Mouse (Mus musculus): Measurements from ENCODE around the gene Meiob. TPM values are rescaled to one million over a fixed set of nuclear protein-coding genes. Genes with fewer than 3 reads are reported as not detected.

The Meiob gene
- polyA plus RNA-seq, 1 experiment = not detected

- Histone ChIP-seq H3K4me3 (ENCODE audit: control insufficient read depth, insufficient read depth, low read length) (no peak overlapping the region), H3K4me1 (replicated peaks; ENCODE audit: control insufficient read depth, insufficient read depth, low read length) (no peaks in the 10 kb centered on the region; the same call in 1 of the 2 replicates), H3K27me3 (ENCODE audit: control insufficient read depth, insufficient read depth, low read length) (no peaks in the 10 kb centered on the region), H3K27ac (ENCODE audit: control insufficient read depth, insufficient read depth, low read length) (no peak overlapping the region), H3K36me3 (ENCODE audit: control insufficient read depth, insufficient read depth, low read length) (no peaks in the 10 kb centered on the region)
- DNase-seq = no peak
- WGBS = 92% methylated on average over 8 of the region's 8 CpGs
- TF ChIP-seq CTCF (IDR thresholded peaks at IDR 0.05; ENCODE audit: borderline replicate concordance, control insufficient read depth, extremely low read depth, insufficient read depth, low read length, poor library complexity) (no peak), POLR2A (IDR thresholded peaks at IDR 0.05; ENCODE audit: control insufficient read depth, extremely low read depth, insufficient read depth, low read length, poor library complexity) (no peak)
Observed at GRCm38 (mm10) chr17:24874989-24875388, 70.9 kb downstream of the Meiob start.

GRCm38 (mm10) chr17:24877336-24878116 lies 73.4 kb downstream of the Meiob start:
- Histone ChIP-seq H3K27me3 (ENCODE audit: control insufficient read depth, insufficient read depth, low read length) (no peaks in the 10 kb centered on the region), H3K4me3 (ENCODE audit: control insufficient read depth, insufficient read depth, low read length) (no peak overlapping the region), H3K27ac (ENCODE audit: control insufficient read depth, insufficient read depth, low read length) (no peak overlapping the region), H3K4me1 (replicated peaks; ENCODE audit: control insufficient read depth, insufficient read depth, low read length) (no peaks in the 10 kb centered on the region; the same call in 1 of the 2 replicates), H3K36me3 (ENCODE audit: control insufficient read depth, insufficient read depth, low read length) (peaks cover under 1% of the 10 kb centered on the region; the same call in 1 of the 2 replicates)
- TF ChIP-seq POLR2A (IDR thresholded peaks at IDR 0.05; ENCODE audit: control insufficient read depth, extremely low read depth, insufficient read depth, low read length, poor library complexity) = no peak
- TF ChIP-seq CTCF (IDR thresholded peaks at IDR 0.05; ENCODE audit: borderline replicate concordance, control insufficient read depth, extremely low read depth, insufficient read depth, low read length, poor library complexity) = no peak
- DNase-seq = no peak
- WGBS = 80% methylated on average over 10 of the region's 10 CpGs

GRCm38 (mm10) chr17:24878117-24878397 lies 74.0 kb downstream of the Meiob start:
- WGBS = 67% methylated on average over 5 of the region's 5 CpGs
- Histone ChIP-seq H3K4me1 (replicated peaks; ENCODE audit: control insufficient read depth, insufficient read depth, low read length) (no peaks in the 10 kb centered on the region; the same call in 1 of the 2 replicates), H3K4me3 (ENCODE audit: control insufficient read depth, insufficient read depth, low read length) (no peak overlapping the region), H3K36me3 (ENCODE audit: control insufficient read depth, insufficient read depth, low read length) (peaks cover 6% of the 10 kb centered on the region; the same call in 1 of the 2 replicates), H3K27me3 (ENCODE audit: control insufficient read depth, insufficient read depth, low read length) (no peaks in the 10 kb centered on the region), H3K27ac (ENCODE audit: control insufficient read depth, insufficient read depth, low read length) (no peak overlapping the region)
- TF ChIP-seq POLR2A (IDR thresholded peaks at IDR 0.05; ENCODE audit: control insufficient read depth, extremely low read depth, insufficient read depth, low read length, poor library complexity) (no peak), CTCF (IDR thresholded peaks at IDR 0.05; ENCODE audit: borderline replicate concordance, control insufficient read depth, extremely low read depth, insufficient read depth, low read length, poor library complexity) (no peak)
- peak; percentile 48 for DNase-seq

GRCm38 (mm10) chr17:24878531-24878930 lies 74.4 kb downstream of the Meiob start:
- no peak overlapping the region for H3K4me3 ChIP-seq (ENCODE audit: control insufficient read depth, insufficient read depth, low read length)
- H3K36me3 ChIP-seq (ENCODE audit: control insufficient read depth, insufficient read depth, low read length) = peaks cover 7% of the 10 kb centered on the region; the same call in 1 of the 2 replicates
- whole genome bisulfite sequencing = 84% methylated on average over 8 of the region's 8 CpGs
- no peak for TF ChIP-seq CTCF (IDR thresholded peaks at IDR 0.05; ENCODE audit: borderline replicate concordance, control insufficient read depth, extremely low read depth, insufficient read depth, low read length, poor library complexity)
- no peaks in the 10 kb centered on the region for H3K27me3 ChIP-seq (ENCODE audit: control insufficient read depth, insufficient read depth, low read length)
- DNase-seq = no peak
- no peaks in the 10 kb centered on the region; the same call in 1 of the 2 replicates for H3K4me1 ChIP-seq (replicated peaks; ENCODE audit: control insufficient read depth, insufficient read depth, low read length)
- H3K27ac ChIP-seq (ENCODE audit: control insufficient read depth, insufficient read depth, low read length) = no peak overlapping the region

GRCm38 (mm10) chr17:24881738-24882440 lies 77.8 kb downstream of the Meiob start:
- 52% methylated on average over 7 of the region's 7 CpGs for WGBS
- H3K27me3 ChIP-seq (ENCODE audit: control insufficient read depth, insufficient read depth, low read length) = no peaks in the 10 kb centered on the region
- peaks cover 7% of the 10 kb centered on the region; the same call in 1 of the 2 replicates for H3K36me3 ChIP-seq (ENCODE audit: control insufficient read depth, insufficient read depth, low read length)
- H3K27ac ChIP-seq (ENCODE audit: control insufficient read depth, insufficient read depth, low read length) = no peak overlapping the region
- H3K4me1 ChIP-seq (replicated peaks; ENCODE audit: control insufficient read depth, insufficient read depth, low read length) = peaks cover 7% of the 10 kb centered on the region
- no peak overlapping the region for H3K4me3 ChIP-seq (ENCODE audit: control insufficient read depth, insufficient read depth, low read length)
- TF ChIP-seq POLR2A (IDR thresholded peaks at IDR 0.05; ENCODE audit: control insufficient read depth, extremely low read depth, insufficient read depth, low read length, poor library complexity) (no peak), CTCF (IDR thresholded peaks at IDR 0.05; ENCODE audit: borderline replicate concordance, control insufficient read depth, extremely low read depth, insufficient read depth, low read length, poor library complexity) (peak; percentile 34; the same call in 1 of the 2 replicates)
- peak; percentile 40 for DNase-seq

GRCm38 (mm10) chr17:24884391-24884790 lies 80.3 kb downstream of the Meiob start:
- TF ChIP-seq CTCF (IDR thresholded peaks at IDR 0.05; ENCODE audit: borderline replicate concordance, control insufficient read depth, extremely low read depth, insufficient read depth, low read length, poor library complexity) (no peak), POLR2A (IDR thresholded peaks at IDR 0.05; ENCODE audit: control insufficient read depth, extremely low read depth, insufficient read depth, low read length, poor library complexity) (no peak)
- H3K4me3 ChIP-seq (ENCODE audit: control insufficient read depth, insufficient read depth, low read length) = no peak overlapping the region
- no peak overlapping the region for H3K27ac ChIP-seq (ENCODE audit: control insufficient read depth, insufficient read depth, low read length)
- DNase-seq = no peak
- peaks cover 16% of the 10 kb centered on the region for H3K4me1 ChIP-seq (replicated peaks; ENCODE audit: control insufficient read depth, insufficient read depth, low read length)
- peaks cover 10% of the 10 kb centered on the region; the same call in 1 of the 2 replicates for H3K36me3 ChIP-seq (ENCODE audit: control insufficient read depth, insufficient read depth, low read length)
- WGBS = 93% methylated on average over 6 of the region's 6 CpGs
- no peaks in the 10 kb centered on the region for H3K27me3 ChIP-seq (ENCODE audit: control insufficient read depth, insufficient read depth, low read length)

Measured in thymus, adult 2 months (tissue).